Mouse (Mus musculus): ENCODE measurements around the gene Rcc1. TPM values are rescaled to one million over a fixed set of nuclear protein-coding genes. Genes with fewer than 3 reads are reported as not detected.

Gene Rcc1
- polyA plus RNA-seq, 1 experiment from 2014 or later = 66.2 TPM

DNA sequence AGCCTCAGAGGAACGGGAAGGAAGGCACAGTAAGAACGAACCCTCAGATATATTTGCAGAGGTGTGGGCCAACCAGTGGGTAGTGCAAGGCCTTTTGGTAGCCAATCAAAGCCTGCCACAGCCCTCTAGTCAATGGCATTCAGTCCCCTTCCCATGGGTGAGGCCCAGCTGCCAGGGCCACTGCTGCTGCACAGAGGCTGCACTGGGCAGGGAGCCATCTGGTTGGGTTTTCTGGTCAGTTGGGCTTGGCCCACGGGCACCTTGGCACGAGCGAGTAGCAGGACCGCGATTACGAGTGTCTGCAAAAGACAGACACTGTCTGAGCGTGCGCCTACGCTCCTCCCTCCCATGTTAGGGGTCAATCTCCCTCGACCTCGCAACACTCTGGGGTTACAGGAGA lies 14.5 kb downstream of the Rcc1 start:
- H3K27ac ChIP-seq (ENCODE audit: low read depth, low read length) = no peak overlapping the region
- 96% methylated on average over 13 of the region's 13 CpGs for WGBS
- no peak overlapping the region for H3K4me2 ChIP-seq (replicated peaks; ENCODE audit: low read depth, low read length)
- no peak for ATAC-seq (ENCODE audit: low FRiP score, low TSS enrichment)
- no peak overlapping the region for H3K4me3 ChIP-seq (ENCODE audit: low read length)
- peaks cover 4% of the 10 kb centered on the region for H3K4me1 ChIP-seq (ENCODE audit: control insufficient read depth, insufficient read depth, low read length)
- H3K9ac ChIP-seq (ENCODE audit: low read depth, low read length) = no peak overlapping the region
- H3K27me3 ChIP-seq (ENCODE audit: control insufficient read depth, insufficient read depth, low read length) = no peaks in the 10 kb centered on the region
- H3K36me3 ChIP-seq (ENCODE audit: control insufficient read depth, insufficient read depth, low read length) = peaks cover 52% of the 10 kb centered on the region
- H3K9me3 ChIP-seq (ENCODE audit: control insufficient read depth, low read length) = no peaks in the 10 kb centered on the region

DNA sequence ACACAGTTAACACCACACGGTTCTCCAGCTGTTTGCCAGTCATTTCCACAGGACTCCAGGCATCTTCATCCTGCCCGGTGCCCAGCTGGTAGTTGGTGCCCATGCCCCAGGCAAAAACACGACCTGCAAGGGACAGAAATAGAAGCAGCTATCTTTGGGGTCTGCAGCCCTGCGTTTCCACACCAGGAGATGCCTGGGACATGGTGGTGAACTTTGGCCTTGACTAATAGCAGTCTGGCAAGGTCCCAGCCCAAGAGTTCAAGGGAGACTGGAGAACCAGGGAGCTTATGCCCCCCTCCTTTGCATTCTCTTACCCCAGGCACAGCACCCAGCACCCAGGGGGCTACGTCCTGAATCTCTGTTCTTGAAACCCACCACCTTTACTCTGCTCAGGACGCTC lies 20.5 kb downstream of the Rcc1 start:
- Histone ChIP-seq H3K9me3 (ENCODE audit: control insufficient read depth, low read length) (no peaks in the 10 kb centered on the region), H3K27me3 (ENCODE audit: control insufficient read depth, insufficient read depth, low read length) (no peaks in the 10 kb centered on the region), H3K4me2 (replicated peaks; ENCODE audit: low read depth, low read length) (no peak overlapping the region), H3K4me3 (ENCODE audit: low read length) (no peak overlapping the region), H3K36me3 (ENCODE audit: control insufficient read depth, insufficient read depth, low read length) (peaks cover 51% of the 10 kb centered on the region), H3K9ac (ENCODE audit: low read depth, low read length) (no peak overlapping the region), H3K27ac (ENCODE audit: low read depth, low read length) (no peak overlapping the region), H3K4me1 (ENCODE audit: control insufficient read depth, insufficient read depth, low read length) (peaks cover 7% of the 10 kb centered on the region)
- ATAC-seq (ENCODE audit: low FRiP score, low TSS enrichment) = no peak
- 87% methylated on average over 6 of the region's 6 CpGs for WGBS

GRCm38 (mm10) chr4:132331960-132332359 lies 21.4 kb downstream of the Rcc1 start:
- no peaks in the 10 kb centered on the region for H3K27me3 ChIP-seq (ENCODE audit: control insufficient read depth, insufficient read depth, low read length)
- H3K4me1 ChIP-seq (ENCODE audit: control insufficient read depth, insufficient read depth, low read length) = peaks cover 7% of the 10 kb centered on the region
- H3K9ac ChIP-seq (ENCODE audit: low read depth, low read length) = no peak overlapping the region
- 60% methylated on average over 3 of the region's 3 CpGs for WGBS
- no peak overlapping the region for H3K27ac ChIP-seq (ENCODE audit: low read depth, low read length)
- no peak overlapping the region for H3K4me3 ChIP-seq (ENCODE audit: low read length)
- H3K4me2 ChIP-seq (replicated peaks; ENCODE audit: low read depth, low read length) = no peak overlapping the region
- peaks cover 44% of the 10 kb centered on the region for H3K36me3 ChIP-seq (ENCODE audit: control insufficient read depth, insufficient read depth, low read length)
- no peak for ATAC-seq (ENCODE audit: low FRiP score, low TSS enrichment)
- H3K9me3 ChIP-seq (ENCODE audit: control insufficient read depth, low read length) = no peaks in the 10 kb centered on the region

GRCm38 (mm10) chr4:132329835-132330354 lies 23.5 kb downstream of the Rcc1 start:
- no peaks in the 10 kb centered on the region for H3K9me3 ChIP-seq (ENCODE audit: control insufficient read depth, low read length)
- peak overlapping the region; percentile 80 for H3K9ac ChIP-seq (ENCODE audit: low read depth, low read length)
- H3K4me2 ChIP-seq (replicated peaks; ENCODE audit: low read depth, low read length) = peak overlapping the region; percentile 51
- H3K36me3 ChIP-seq (ENCODE audit: control insufficient read depth, insufficient read depth, low read length) = peaks cover 37% of the 10 kb centered on the region
- ATAC-seq (ENCODE audit: low FRiP score, low TSS enrichment) = no peak
- WGBS = 10% methylated on average over 10 of the region's 10 CpGs
- peaks cover 7% of the 10 kb centered on the region for H3K4me1 ChIP-seq (ENCODE audit: control insufficient read depth, insufficient read depth, low read length)
- no peaks in the 10 kb centered on the region for H3K27me3 ChIP-seq (ENCODE audit: control insufficient read depth, insufficient read depth, low read length)
- peak overlapping the region; percentile 85; the same call in 1 of the 2 replicates for H3K27ac ChIP-seq (ENCODE audit: low read depth, low read length)
- H3K4me3 ChIP-seq (ENCODE audit: low read length) = peak overlapping the region; percentile 64

- WGBS = under 1% methylated on average over 52 of the region's 52 CpGs
- ATAC-seq (ENCODE audit: low FRiP score, low TSS enrichment) = peak; percentile 96
- peak within 1 kb of the TSS; percentile 51 for H3K4me2 ChIP-seq (replicated peaks; ENCODE audit: low read depth, low read length)
- peak within 1 kb of the TSS; percentile 85 for H3K27ac ChIP-seq (ENCODE audit: low read depth, low read length)
- no peaks in the 10 kb centered on the region for H3K9me3 ChIP-seq (ENCODE audit: control insufficient read depth, low read length)
- no peaks in the 10 kb centered on the region for H3K27me3 ChIP-seq (ENCODE audit: control insufficient read depth, insufficient read depth, low read length)
- H3K36me3 ChIP-seq (ENCODE audit: control insufficient read depth, insufficient read depth, low read length) = peaks cover 37% of the 10 kb centered on the region
- peak within 1 kb of the TSS; percentile 64 for H3K4me3 ChIP-seq (ENCODE audit: low read length)
- peak within 1 kb of the TSS; percentile 80 for H3K9ac ChIP-seq (ENCODE audit: low read depth, low read length)
- peaks cover 7% of the 10 kb centered on the region for H3K4me1 ChIP-seq (ENCODE audit: control insufficient read depth, insufficient read depth, low read length)
Measured at GRCm38 (mm10) chr4:132329115-132329834, 24.1 kb downstream of the Rcc1 start, which contains the start of gene Trnau1ap. TSS of gene Trnau1ap (minus strand) at chr4:132329538.

GRCm38 (mm10) chr4:132328391-132328982 lies 24.9 kb downstream of the Rcc1 start:
- no peak overlapping the region; the same call in 1 of the 2 replicates for H3K27ac ChIP-seq (ENCODE audit: low read depth, low read length)
- 50% methylated on average over 14 of the region's 14 CpGs for WGBS
- peak overlapping the region; percentile 80 for H3K9ac ChIP-seq (ENCODE audit: low read depth, low read length)
- H3K27me3 ChIP-seq (ENCODE audit: control insufficient read depth, insufficient read depth, low read length) = no peaks in the 10 kb centered on the region
- ATAC-seq (ENCODE audit: low FRiP score, low TSS enrichment) = no peak
- H3K4me1 ChIP-seq (ENCODE audit: control insufficient read depth, insufficient read depth, low read length) = peaks cover 7% of the 10 kb centered on the region
- H3K4me2 ChIP-seq (replicated peaks; ENCODE audit: low read depth, low read length) = peak overlapping the region; percentile 51
- H3K36me3 ChIP-seq (ENCODE audit: control insufficient read depth, insufficient read depth, low read length) = peaks cover 37% of the 10 kb centered on the region
- H3K9me3 ChIP-seq (ENCODE audit: control insufficient read depth, low read length) = no peaks in the 10 kb centered on the region
- H3K4me3 ChIP-seq (ENCODE audit: low read length) = peak overlapping the region; percentile 64

- Histone ChIP-seq H3K9ac (ENCODE audit: low read depth, low read length) (no peak overlapping the region), H3K4me3 (ENCODE audit: low read length) (no peak overlapping the region), H3K4me1 (ENCODE audit: control insufficient read depth, insufficient read depth, low read length) (peaks cover 7% of the 10 kb centered on the region), H3K27me3 (ENCODE audit: control insufficient read depth, insufficient read depth, low read length) (no peaks in the 10 kb centered on the region), H3K4me2 (replicated peaks; ENCODE audit: low read depth, low read length) (no peak overlapping the region), H3K9me3 (ENCODE audit: control insufficient read depth, low read length) (no peaks in the 10 kb centered on the region), H3K27ac (ENCODE audit: low read depth, low read length) (no peak overlapping the region), H3K36me3 (ENCODE audit: control insufficient read depth, insufficient read depth, low read length) (peaks cover 36% of the 10 kb centered on the region)
- 81% methylated on average over 5 of the region's 5 CpGs for WGBS
- no peak for ATAC-seq (ENCODE audit: low FRiP score, low TSS enrichment)
Measured at GRCm38 (mm10) chr4:132326481-132326880, 26.9 kb downstream of the Rcc1 start.

DNA sequence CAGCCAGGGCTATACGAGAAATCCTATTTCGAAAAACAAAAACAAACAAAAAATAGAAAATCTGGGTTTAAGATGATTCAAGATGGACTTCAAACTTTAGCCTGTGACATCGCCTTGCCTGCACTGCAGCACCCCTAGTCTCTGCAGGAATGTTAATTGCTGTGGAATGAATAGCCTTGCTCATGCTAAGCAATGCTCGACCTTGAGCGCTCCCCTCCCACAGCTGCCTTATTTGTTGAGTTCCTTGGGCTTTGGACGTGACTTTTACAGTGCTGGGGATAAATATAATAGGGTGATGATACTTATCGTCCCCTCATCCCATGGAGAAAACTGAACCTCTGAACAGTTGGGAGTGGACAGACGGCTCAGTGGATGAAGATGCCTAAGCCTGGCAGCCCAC lies 37.7 kb downstream of the Rcc1 start:
- H3K4me3 ChIP-seq (ENCODE audit: low read length) = no peak overlapping the region
- no peaks in the 10 kb centered on the region for H3K27me3 ChIP-seq (ENCODE audit: control insufficient read depth, insufficient read depth, low read length)
- H3K9me3 ChIP-seq (ENCODE audit: control insufficient read depth, low read length) = no peaks in the 10 kb centered on the region
- no peak overlapping the region for H3K27ac ChIP-seq (ENCODE audit: low read depth, low read length)
- no peak overlapping the region for H3K9ac ChIP-seq (ENCODE audit: low read depth, low read length)
- H3K4me2 ChIP-seq (replicated peaks; ENCODE audit: low read depth, low read length) = no peak overlapping the region
- ATAC-seq (ENCODE audit: low FRiP score, low TSS enrichment) = no peak
- WGBS = 85% methylated on average over 8 of the region's 8 CpGs
- no peaks in the 10 kb centered on the region for H3K4me1 ChIP-seq (ENCODE audit: control insufficient read depth, insufficient read depth, low read length)
- H3K36me3 ChIP-seq (ENCODE audit: control insufficient read depth, insufficient read depth, low read length) = peaks cover 65% of the 10 kb centered on the region

DNA sequence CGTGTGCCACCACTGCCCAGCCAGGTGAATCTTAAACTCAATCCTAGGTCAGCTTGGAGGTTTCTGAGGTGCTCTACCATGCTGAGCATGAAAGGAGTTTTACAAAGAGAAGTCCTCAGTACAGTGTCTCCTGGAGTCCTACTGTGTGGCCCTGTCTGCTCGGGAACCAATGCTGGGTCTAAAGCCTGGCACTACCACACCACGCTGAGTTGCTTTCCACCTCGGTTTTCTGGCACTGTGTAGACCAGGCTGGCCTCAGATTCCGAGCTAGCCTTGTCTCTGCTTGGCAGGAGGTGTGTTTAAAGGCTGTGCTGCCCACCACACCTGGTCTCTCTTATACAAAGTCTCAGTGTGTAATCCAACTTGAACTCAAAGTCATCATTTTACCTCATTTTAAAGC lies 40.8 kb downstream of the Rcc1 start:
- no peak for ATAC-seq (ENCODE audit: low FRiP score, low TSS enrichment)
- peaks cover 51% of the 10 kb centered on the region for H3K36me3 ChIP-seq (ENCODE audit: control insufficient read depth, insufficient read depth, low read length)
- H3K27ac ChIP-seq (ENCODE audit: low read depth, low read length) = no peak overlapping the region
- H3K27me3 ChIP-seq (ENCODE audit: control insufficient read depth, insufficient read depth, low read length) = no peaks in the 10 kb centered on the region
- no peak overlapping the region for H3K9ac ChIP-seq (ENCODE audit: low read depth, low read length)
- H3K9me3 ChIP-seq (ENCODE audit: control insufficient read depth, low read length) = no peaks in the 10 kb centered on the region
- WGBS = 93% methylated on average over 5 of the region's 5 CpGs
- no peak overlapping the region for H3K4me3 ChIP-seq (ENCODE audit: low read length)
- H3K4me2 ChIP-seq (replicated peaks; ENCODE audit: low read depth, low read length) = no peak overlapping the region
- H3K4me1 ChIP-seq (ENCODE audit: control insufficient read depth, insufficient read depth, low read length) = 0 out of 2 replicates have a peak, but pooled peaks cover 4% of the 10 kb centered on the region
